In genomic region chr1:92099502-92099901, GRCm38 (mm10) we compare ENCODE assay signal across 8 mouse cellular contexts.
DNase-seq lines count a peak whose midpoint lies in the region; ATAC-seq lines count a peak whose summit lies in the region.

No protein-coding gene starts in this region.

- DNase-seq in heart, adult 18-20 months, result peak; percentile 71 to 80
- DNase-seq in heart, postnatal 4 days, result no peak
- peak; percentile 56 for DNase-seq in ovary, postnatal 36 days (ENCODE audit: low spot score)
- DNase-seq in ovary, postnatal 10 days (ENCODE audit: low spot score), result no peak
- peak; percentile 98 for DNase-seq in gonadal fat pad, adult 2 months (ENCODE audit: low read depth)
- DNase-seq in skeletal muscle tissue, adult 2 months (ENCODE audit: low read depth, low spot score), result peak; percentile 97
- DNase-seq in cerebellum, adult 9-11 months, result no peak

- no peak for ATAC-seq in granulocyte monocyte progenitor cell, adult 5-6 weeks (replicated peaks; ENCODE audit: poor library complexity, severe bottlenecking)

Comparison
In these comparisons a context has a peak if more than half of its experiments do, and no peak if none do; other contexts are left out.
1. DNase-seq: peak in heart, adult 18-20 months (2 of 2), ovary, postnatal 36 days (single experiment), gonadal fat pad, adult 2 months (single experiment) and skeletal muscle tissue, adult 2 months (single experiment); none in heart, postnatal 4 days (single experiment), ovary, postnatal 10 days (single experiment) and cerebellum, adult 9-11 months (single experiment).